Mouse (Mus musculus) heart, postnatal 0 days (tissue): Measurements from ENCODE around the gene Ptges3l.

Experiments used
- CTCF ChIP-seq: IDR thresholded peaks from 2 replicates; pipeline ENCODE4 v1.5.1; 2016; ENCODE audit warnings: antibody characterized with exemption, control low read depth, low read depth
- EP300 ChIP-seq: IDR thresholded peaks from 2 replicates; pipeline ENCODE4 v1.6.1; 2016; ENCODE audit warnings: antibody characterized with exemption, low read depth

DNA sequence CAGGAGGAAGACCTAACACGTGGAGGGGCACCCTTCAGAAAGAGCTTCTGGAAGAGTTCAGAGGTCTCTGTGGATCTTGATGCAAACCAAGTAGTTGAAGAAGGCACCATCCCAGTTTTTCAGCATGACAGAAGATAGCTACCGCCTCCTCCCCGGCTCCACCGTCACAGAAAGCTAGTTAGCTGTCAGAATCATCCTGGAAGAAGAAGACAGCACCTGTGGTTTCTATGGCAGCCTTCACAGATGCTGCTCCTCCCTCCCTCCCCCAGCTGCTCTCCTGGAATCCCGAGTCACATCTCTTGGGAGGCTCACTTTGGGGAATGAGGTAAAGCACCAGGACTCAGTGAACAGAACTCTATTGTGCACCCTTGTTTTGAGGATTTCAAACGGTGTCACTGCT is 6.1 kb downstream of the Ptges3l start:
- TF ChIP-seq CTCF (no peak), EP300 (no peak)
